Mouse (Mus musculus): Measurements from ENCODE around the gene Adamts16. TPM values are rescaled to one million over a fixed set of nuclear protein-coding genes. Genes with fewer than 3 reads are reported as not detected.

The Adamts16 gene
- polyA plus RNA-seq, 1 experiment from 2014 or later, result 1.3 TPM

DNA sequence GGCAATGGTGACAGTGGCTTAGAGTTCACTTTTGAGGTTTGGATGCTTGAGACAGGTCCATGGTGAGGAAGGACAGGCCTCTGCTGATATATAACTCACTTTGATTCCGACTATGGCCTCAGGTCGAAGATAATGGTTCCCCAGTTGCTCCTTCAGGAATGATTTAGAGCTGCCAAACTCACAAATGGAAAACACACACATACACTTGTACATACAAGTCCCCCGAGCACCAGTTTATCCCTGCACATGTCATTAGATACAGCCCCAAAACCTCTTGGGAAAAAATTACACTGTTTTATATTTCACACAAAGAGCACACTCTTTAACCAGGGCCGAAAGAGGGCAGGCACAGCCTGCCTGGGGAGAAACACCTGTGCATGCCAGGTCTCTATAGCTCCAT, 14.1 kb downstream of the Adamts16 start:
- WGBS, result 86% methylated on average over 4 of the region's 4 CpGs
- H3K27me3 ChIP-seq, result no peaks in the 10 kb centered on the region
- no peak overlapping the region for H3K4me2 ChIP-seq (replicated peaks)
- no peak for ATAC-seq
- no peaks in the 10 kb centered on the region for H3K36me3 ChIP-seq
- H3K27ac ChIP-seq, result no peak overlapping the region
- H3K4me3 ChIP-seq (replicated peaks), result no peak overlapping the region
- no peak overlapping the region for H3K9ac ChIP-seq (replicated peaks)
- H3K9me3 ChIP-seq, result no peaks in the 10 kb centered on the region
- no peaks in the 10 kb centered on the region for H3K4me1 ChIP-seq (replicated peaks)

- Histone ChIP-seq H3K9ac (replicated peaks) (no peak overlapping the region), H3K36me3 (no peaks in the 10 kb centered on the region), H3K4me3 (replicated peaks) (no peak overlapping the region), H3K4me1 (replicated peaks) (no peaks in the 10 kb centered on the region), H3K27me3 (no peaks in the 10 kb centered on the region), H3K9me3 (no peaks in the 10 kb centered on the region), H3K27ac (no peak overlapping the region), H3K4me2 (replicated peaks) (no peak overlapping the region)
- ATAC-seq, result no peak
- 86% methylated on average over 5 of the region's 5 CpGs for WGBS
These were observed 16.3 kb downstream of the Adamts16 start for GRCm38 (mm10) chr13:70825265-70825664.

GRCm38 (mm10) chr13:70823757-70824156, 17.9 kb downstream of the Adamts16 start:
- ATAC-seq, result no peak
- no peak overlapping the region for H3K27ac ChIP-seq
- WGBS, result 71% methylated on average over 8 of the region's 8 CpGs
- no peaks in the 10 kb centered on the region for H3K9me3 ChIP-seq
- H3K4me2 ChIP-seq (replicated peaks), result no peak overlapping the region
- no peak overlapping the region for H3K9ac ChIP-seq (replicated peaks)
- H3K4me3 ChIP-seq (replicated peaks), result no peak overlapping the region
- no peaks in the 10 kb centered on the region for H3K27me3 ChIP-seq
- no peaks in the 10 kb centered on the region for H3K4me1 ChIP-seq (replicated peaks)
- H3K36me3 ChIP-seq, result no peaks in the 10 kb centered on the region

- Histone ChIP-seq H3K9me3 (no peaks in the 10 kb centered on the region), H3K27ac (no peak overlapping the region), H3K4me1 (replicated peaks) (no peaks in the 10 kb centered on the region), H3K4me2 (replicated peaks) (no peak overlapping the region), H3K9ac (replicated peaks) (no peak overlapping the region), H3K4me3 (replicated peaks) (no peak overlapping the region), H3K27me3 (no peaks in the 10 kb centered on the region), H3K36me3 (no peaks in the 10 kb centered on the region)
- WGBS, result 83% methylated on average over 5 of the region's 5 CpGs
- ATAC-seq, result no peak
These were observed 22.6 kb downstream of the Adamts16 start for GRCm38 (mm10) chr13:70818982-70819381.

DNA sequence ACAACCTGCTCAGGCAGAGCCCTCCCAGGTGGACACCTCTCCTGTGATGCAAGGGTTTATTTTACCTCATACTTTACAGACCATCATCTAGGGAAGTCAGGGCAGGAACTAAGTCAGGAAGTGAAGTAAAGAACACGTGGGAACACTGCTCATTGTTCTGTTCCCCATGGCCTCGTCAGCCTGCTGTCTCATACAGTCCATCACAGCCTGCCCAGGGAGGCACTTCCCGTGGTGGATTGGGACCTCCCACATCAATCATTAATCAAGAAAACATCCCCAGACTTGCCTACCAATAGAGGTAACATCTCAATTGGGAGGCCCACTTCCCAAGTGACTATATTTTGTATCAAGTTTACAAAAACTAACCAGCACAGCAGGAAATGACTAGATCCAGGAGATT, 27.2 kb downstream of the Adamts16 start:
- Histone ChIP-seq H3K27me3 (no peaks in the 10 kb centered on the region), H3K9ac (replicated peaks) (no peak overlapping the region), H3K9me3 (no peaks in the 10 kb centered on the region), H3K4me1 (replicated peaks) (no peaks in the 10 kb centered on the region), H3K4me2 (replicated peaks) (no peak overlapping the region), H3K27ac (no peak overlapping the region), H3K4me3 (replicated peaks) (no peak overlapping the region), H3K36me3 (no peaks in the 10 kb centered on the region)
- WGBS, result 55% methylated on average over 3 of the region's 3 CpGs
- no peak for ATAC-seq

DNA sequence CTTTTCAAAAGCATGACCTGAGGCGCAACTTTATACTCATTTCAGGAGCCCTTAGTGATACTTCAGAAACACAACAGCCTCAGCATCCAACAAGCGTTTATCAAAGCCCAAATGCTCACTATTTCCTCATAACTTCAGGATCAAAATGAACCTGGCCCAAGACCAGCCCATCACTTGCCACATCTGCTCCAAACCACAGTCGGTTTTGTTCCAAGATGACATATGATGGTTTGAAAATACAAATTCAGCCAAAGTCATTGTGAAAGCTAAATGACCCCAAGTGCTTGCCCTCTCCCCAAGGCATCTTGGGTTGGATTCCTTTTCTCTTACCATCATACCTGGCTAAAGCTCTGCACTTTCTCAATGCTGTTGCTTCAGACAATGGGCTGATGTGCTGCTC, 36.1 kb downstream of the Adamts16 start:
- ATAC-seq, result no peak
- Histone ChIP-seq H3K9ac (replicated peaks) (no peak overlapping the region), H3K36me3 (no peaks in the 10 kb centered on the region), H3K9me3 (no peaks in the 10 kb centered on the region), H3K27ac (no peak overlapping the region), H3K4me2 (replicated peaks) (no peak overlapping the region), H3K27me3 (no peaks in the 10 kb centered on the region), H3K4me3 (replicated peaks) (no peak overlapping the region), H3K4me1 (replicated peaks) (no peaks in the 10 kb centered on the region)
- 94% methylated on average over 3 of the region's 3 CpGs for WGBS

- ATAC-seq, result no peak
- WGBS, result 87% methylated on average over 1 of the region's 1 CpGs
- Histone ChIP-seq H3K4me3 (replicated peaks) (no peak overlapping the region), H3K27me3 (no peaks in the 10 kb centered on the region), H3K4me1 (replicated peaks) (no peaks in the 10 kb centered on the region), H3K4me2 (replicated peaks) (no peak overlapping the region), H3K9ac (replicated peaks) (no peak overlapping the region), H3K36me3 (no peaks in the 10 kb centered on the region), H3K27ac (no peak overlapping the region), H3K9me3 (no peaks in the 10 kb centered on the region)
These were observed 38.8 kb downstream of the Adamts16 start for GRCm38 (mm10) chr13:70802849-70803248.

DNA sequence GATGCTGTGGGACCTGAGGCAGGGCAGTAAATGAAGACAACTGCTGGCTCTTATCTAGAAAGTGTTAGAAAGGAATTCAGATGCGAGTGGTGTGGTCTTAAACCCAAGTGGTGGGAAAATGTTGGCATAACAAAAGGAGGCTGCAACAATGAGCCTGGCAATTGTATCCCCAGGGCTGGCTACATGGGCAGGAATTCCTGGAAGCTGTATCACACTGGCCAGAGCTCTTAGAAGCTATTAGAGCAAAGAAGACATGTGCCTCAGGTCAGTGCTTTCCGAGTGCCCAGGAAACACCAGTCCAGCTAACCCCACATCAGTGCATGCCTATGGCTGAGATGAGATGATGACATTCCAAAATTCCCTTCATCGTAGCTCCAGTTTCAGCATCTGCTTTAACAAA, 42.3 kb downstream of the Adamts16 start:
- no peaks in the 10 kb centered on the region for H3K4me1 ChIP-seq (replicated peaks)
- 69% methylated on average over 3 of the region's 3 CpGs for WGBS
- H3K27ac ChIP-seq, result no peak overlapping the region
- H3K4me3 ChIP-seq (replicated peaks), result no peak overlapping the region
- H3K4me2 ChIP-seq (replicated peaks), result no peak overlapping the region
- no peak for ATAC-seq
- H3K9me3 ChIP-seq, result no peaks in the 10 kb centered on the region
- H3K27me3 ChIP-seq, result no peaks in the 10 kb centered on the region
- no peak overlapping the region for H3K9ac ChIP-seq (replicated peaks)
- H3K36me3 ChIP-seq, result no peaks in the 10 kb centered on the region

DNA sequence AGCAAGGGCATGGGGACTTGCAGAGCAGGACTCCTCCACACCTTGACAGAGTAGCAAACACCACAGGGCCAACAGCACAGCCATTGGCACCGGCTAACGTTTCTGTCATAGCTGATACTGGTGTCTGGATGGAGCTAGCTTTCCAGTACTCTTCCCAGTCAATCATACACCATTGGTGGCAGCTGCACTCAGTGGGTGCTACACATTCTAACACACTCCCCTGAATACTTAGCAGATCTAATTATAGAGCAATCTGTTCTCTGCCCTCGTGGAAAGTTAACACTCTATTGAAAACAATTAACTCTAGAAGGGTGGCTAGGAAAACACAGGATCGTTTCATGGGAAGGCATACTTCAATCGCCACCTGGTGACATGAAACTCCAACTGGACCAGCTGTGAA, 43.2 kb downstream of the Adamts16 start:
- no peak overlapping the region for H3K9ac ChIP-seq (replicated peaks)
- H3K4me3 ChIP-seq (replicated peaks), result no peak overlapping the region
- 74% methylated on average over 5 of the region's 5 CpGs for WGBS
- no peaks in the 10 kb centered on the region for H3K4me1 ChIP-seq (replicated peaks)
- ATAC-seq, result no peak
- no peaks in the 10 kb centered on the region for H3K36me3 ChIP-seq
- H3K4me2 ChIP-seq (replicated peaks), result no peak overlapping the region
- no peak overlapping the region for H3K27ac ChIP-seq
- no peaks in the 10 kb centered on the region for H3K9me3 ChIP-seq
- no peaks in the 10 kb centered on the region for H3K27me3 ChIP-seq

GRCm38 (mm10) chr13:70794074-70794572, 47.5 kb downstream of the Adamts16 start:
- H3K27ac ChIP-seq, result no peak overlapping the region
- H3K9ac ChIP-seq (replicated peaks), result no peak overlapping the region
- H3K4me1 ChIP-seq (replicated peaks), result no peaks in the 10 kb centered on the region
- H3K4me2 ChIP-seq (replicated peaks), result no peak overlapping the region
- no peak for ATAC-seq
- no peak overlapping the region for H3K4me3 ChIP-seq (replicated peaks)
- no peaks in the 10 kb centered on the region for H3K9me3 ChIP-seq
- WGBS, result 56% methylated on average over 8 of the region's 8 CpGs
- H3K36me3 ChIP-seq, result no peaks in the 10 kb centered on the region
- H3K27me3 ChIP-seq, result no peaks in the 10 kb centered on the region

- no peak overlapping the region for H3K27ac ChIP-seq
- H3K4me3 ChIP-seq (replicated peaks), result no peak overlapping the region
- no peak overlapping the region for H3K9ac ChIP-seq (replicated peaks)
- ATAC-seq, result no peak
- no peak overlapping the region for H3K4me2 ChIP-seq (replicated peaks)
- WGBS, result 78% methylated on average over 4 of the region's 4 CpGs
- H3K36me3 ChIP-seq, result no peaks in the 10 kb centered on the region
- no peaks in the 10 kb centered on the region for H3K9me3 ChIP-seq
- H3K4me1 ChIP-seq (replicated peaks), result no peaks in the 10 kb centered on the region
- no peaks in the 10 kb centered on the region for H3K27me3 ChIP-seq
These were observed 48.0 kb downstream of the Adamts16 start for GRCm38 (mm10) chr13:70793660-70794059.

DNA sequence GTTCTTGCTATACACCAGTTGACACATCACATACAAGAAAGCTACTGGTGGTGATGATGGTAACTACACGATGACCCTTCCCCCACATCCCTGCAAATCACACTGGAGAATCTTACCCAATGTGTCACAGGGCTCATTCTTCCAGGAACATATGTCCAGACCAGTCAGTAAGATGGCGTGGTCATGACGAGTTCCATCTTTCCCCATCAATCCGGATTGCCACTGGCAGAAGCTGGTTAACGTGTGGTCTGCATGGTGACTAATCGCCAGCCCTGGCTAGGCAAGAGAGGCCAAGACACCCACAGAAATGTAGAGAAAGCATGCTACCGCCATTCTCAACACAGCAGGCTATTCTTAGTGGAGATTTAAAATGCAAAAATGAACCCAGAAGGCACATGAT, 48.7 kb downstream of the Adamts16 start:
- ATAC-seq, result no peak
- no peaks in the 10 kb centered on the region for H3K27me3 ChIP-seq
- H3K4me2 ChIP-seq (replicated peaks), result no peak overlapping the region
- no peak overlapping the region for H3K27ac ChIP-seq
- H3K4me1 ChIP-seq (replicated peaks), result no peaks in the 10 kb centered on the region
- no peak overlapping the region for H3K4me3 ChIP-seq (replicated peaks)
- WGBS, result 94% methylated on average over 7 of the region's 7 CpGs
- H3K9ac ChIP-seq (replicated peaks), result no peak overlapping the region
- no peaks in the 10 kb centered on the region for H3K9me3 ChIP-seq
- no peaks in the 10 kb centered on the region for H3K36me3 ChIP-seq

GRCm38 (mm10) chr13:70789806-70790205, 51.8 kb downstream of the Adamts16 start:
- 63% methylated on average over 1 of the region's 1 CpGs for WGBS
- no peak overlapping the region for H3K9ac ChIP-seq (replicated peaks)
- H3K36me3 ChIP-seq, result no peaks in the 10 kb centered on the region
- H3K4me2 ChIP-seq (replicated peaks), result no peak overlapping the region
- no peaks in the 10 kb centered on the region for H3K27me3 ChIP-seq
- no peaks in the 10 kb centered on the region for H3K9me3 ChIP-seq
- H3K4me3 ChIP-seq (replicated peaks), result no peak overlapping the region
- no peak overlapping the region for H3K27ac ChIP-seq
- H3K4me1 ChIP-seq (replicated peaks), result no peaks in the 10 kb centered on the region
- ATAC-seq, result no peak

All from midbrain, embryonic 13.5 days (tissue).